ENCODE assay signal across 9 mouse cellular contexts in the genomic region with DNA sequence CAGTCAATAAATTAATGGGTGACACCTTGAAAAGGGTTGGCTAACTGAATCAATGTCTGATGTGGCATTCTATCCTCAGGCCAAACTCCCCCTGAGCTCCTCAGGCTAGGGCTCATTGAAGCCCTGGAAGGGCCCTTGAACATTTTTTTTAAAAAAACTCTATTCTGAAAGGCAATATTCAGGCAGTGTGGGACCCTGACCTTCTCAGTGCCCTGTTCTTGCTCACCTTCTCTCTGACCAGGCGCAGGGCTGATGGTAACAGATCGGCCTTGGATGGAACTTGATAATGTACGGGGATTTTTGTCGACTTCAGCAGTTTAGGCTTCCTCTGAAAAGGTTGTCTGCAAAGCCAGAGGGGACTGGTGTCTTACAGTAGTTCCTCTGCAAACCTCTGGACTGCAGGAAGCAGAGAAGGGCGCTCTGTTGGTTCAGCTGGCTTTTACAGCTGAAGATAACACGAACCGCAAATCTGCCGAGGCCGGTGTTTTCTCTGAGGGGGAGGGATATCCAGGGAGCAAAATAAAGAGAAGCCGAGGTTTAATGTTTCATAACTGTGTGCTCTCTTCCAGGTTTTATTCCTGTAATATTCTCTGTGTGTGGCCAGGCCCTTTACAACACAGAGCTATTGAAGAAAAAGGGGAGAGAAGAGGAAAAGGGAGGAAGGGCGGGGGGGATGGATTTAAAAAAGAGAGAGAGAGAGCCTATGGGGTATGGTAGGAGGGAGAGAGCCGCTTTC.
DNase-seq lines count a peak whose midpoint lies in the region; ATAC-seq and TF ChIP-seq lines count a peak whose summit lies in the region.
"Had no signal": no experiment of that assay in that cellular context is flagged by ENCODE, and none has a peak within 500 bp of the region (broad histone marks: within the 10 kb centered on the region; RNA-seq: fewer than 3 reads in every experiment).

No protein-coding gene starts in this region.

- intact Hi-C loops in gastrocnemius, adult 2 months (cut with DNase I), result no loop called here

- peak overlapping the region; percentile 48 for H3K4me3 ChIP-seq in gastrocnemius, adult 2 months
- H3K4me3 ChIP-seq: erythroblast, embryonic 14.5 days had no signal

- DNase-seq in gastrocnemius, adult 2 months, result peak; percentile 34
- DNase-seq in gastrocnemius, postnatal 4 days (ENCODE audit: low spot score in 2 of 2), result no peak
- peak; percentile 36 for DNase-seq in thymus, postnatal 25 days
- DNase-seq in thymus, postnatal 10 days (ENCODE audit: low spot score in 2 of 2), result no peak
- DNase-seq in layer of hippocampus, postnatal 10 days (ENCODE audit: low spot score in 2 of 2), result no peak
- no peak for DNase-seq in right cerebral cortex, adult 18-20 months
- DNase-seq in frontal cortex, postnatal 14 days (ENCODE audit: low spot score in 2 of 2), result no peak

- ATAC-seq in megakaryocyte, adult 5-6 weeks (ENCODE audit: poor library complexity, severe bottlenecking), result peak; percentile 52; the same call in 1 of the 2 replicates

- no peak for TF ChIP-seq CTCF in gastrocnemius, adult 2 months (IDR thresholded peaks at IDR 0.05)

- H3K27ac ChIP-seq in gastrocnemius, adult 2 months, result peak overlapping the region; percentile 55

Comparison
In these comparisons a context has a peak if more than half of its experiments do, and no peak if none do; other contexts are left out.
1. DNase-seq: peak in gastrocnemius, adult 2 months (single experiment) and thymus, postnatal 25 days (single experiment); none in gastrocnemius, postnatal 4 days (0 of 2), thymus, postnatal 10 days (0 of 2), layer of hippocampus, postnatal 10 days (0 of 2), right cerebral cortex, adult 18-20 months (single experiment) and frontal cortex, postnatal 14 days (0 of 2).